Mouse (Mus musculus): ENCODE measurements around the gene Itpr2.

The Itpr2 gene

DNA sequence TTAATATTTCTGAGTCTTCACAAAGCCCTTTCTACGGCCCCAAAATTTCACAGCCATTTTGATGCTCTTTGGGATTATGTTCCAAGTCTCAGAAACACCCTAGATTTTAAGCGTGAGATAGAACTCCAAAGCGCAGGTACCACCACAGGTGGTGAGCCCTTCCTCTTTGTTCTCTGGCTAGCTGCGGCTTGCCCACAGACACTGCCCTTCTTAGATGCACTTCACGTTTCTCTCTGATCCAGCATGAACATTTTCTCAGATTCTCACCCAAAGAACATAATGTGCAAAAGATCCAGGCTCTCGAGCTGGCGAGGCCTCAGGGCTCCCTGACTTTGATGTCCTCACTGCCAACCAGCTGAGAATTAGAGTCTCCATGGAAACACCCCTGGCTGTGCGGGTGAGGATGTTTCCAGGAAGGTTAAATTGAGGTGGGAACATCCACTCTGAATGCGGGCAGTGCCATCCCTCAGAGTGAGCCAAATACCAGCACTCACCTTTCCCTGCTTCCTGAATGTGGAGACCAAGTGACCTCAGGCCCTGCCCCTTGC is 149.7 kb downstream of the Itpr2 start:
- no peak for DNase-seq (ENCODE audit: low spot score in 2 of 2)

DNA sequence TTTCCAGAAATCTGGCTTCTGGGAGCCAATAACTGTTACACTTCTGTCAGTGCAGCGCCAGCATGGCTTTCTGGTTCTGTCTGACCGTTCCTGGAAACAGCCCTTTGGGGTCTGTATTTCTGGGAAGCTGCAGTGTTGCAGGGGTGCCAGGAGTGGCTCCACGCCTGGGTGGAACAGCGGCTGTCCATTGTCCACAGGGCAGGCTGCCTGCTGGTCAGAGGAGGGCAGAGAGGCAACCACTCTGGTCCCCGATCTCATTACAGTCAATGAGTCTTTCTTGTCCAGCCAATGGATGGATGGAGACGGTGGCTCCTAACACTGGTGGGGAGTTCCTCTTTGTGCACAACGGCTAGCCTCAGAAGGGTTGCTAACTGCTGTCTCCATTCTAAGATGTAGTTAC is 150.2 kb downstream of the Itpr2 start:
- no peak for DNase-seq (ENCODE audit: low spot score in 2 of 2)

DNA sequence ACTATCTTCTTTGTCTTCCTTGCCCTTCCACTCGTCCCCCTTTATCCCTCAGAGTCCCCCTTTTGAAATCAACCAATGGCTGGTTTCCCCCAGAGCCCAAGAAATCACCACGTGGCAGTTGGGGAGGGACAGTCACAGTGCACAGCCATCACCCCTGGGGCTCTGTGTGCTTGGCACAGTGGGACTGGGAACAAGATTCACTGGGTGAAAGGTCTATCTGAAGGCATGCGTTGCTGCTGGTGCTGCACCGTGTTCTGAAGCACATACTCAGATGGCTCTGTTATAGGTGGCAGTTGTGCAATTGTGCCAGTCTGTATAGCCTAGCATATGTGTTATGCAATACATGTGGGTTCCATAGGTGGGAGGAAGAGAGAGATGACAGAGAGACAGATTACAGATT is 154.5 kb downstream of the Itpr2 start:
- DNase-seq (ENCODE audit: low spot score in 2 of 2), result no peak

DNA sequence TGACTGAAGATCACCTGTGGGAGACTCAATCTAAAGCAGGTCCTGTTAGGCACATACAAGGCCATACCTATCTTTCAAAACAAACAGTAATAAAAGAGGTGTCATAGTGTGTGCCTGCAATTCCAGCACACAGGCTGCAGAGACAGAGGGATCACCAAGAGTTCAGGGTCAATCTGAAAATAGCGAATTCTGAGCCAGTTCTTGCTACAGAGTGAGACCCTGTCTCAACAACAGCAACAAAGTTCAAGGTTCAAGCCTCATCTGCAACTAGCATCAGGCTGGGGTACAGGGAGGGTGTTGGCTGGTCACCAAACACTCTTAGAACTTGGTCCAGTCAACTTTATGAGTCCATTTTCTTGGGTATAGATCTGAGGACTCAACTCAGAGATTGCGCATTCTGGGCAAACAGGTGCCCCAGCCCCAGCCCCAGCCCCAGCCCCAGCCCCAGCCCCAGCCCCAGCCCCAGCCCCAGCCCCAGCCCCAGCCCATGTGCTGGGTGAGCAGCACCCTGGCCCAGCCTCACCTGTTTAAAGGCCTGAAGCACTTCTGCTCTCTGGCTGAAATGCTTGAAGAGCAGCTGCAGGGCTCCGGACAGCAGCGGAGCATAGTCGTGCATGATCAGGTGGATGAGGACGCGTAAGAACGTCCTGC is 155.4 kb downstream of the Itpr2 start:
- DNase-seq (ENCODE audit: low spot score in 2 of 2), result no peak

DNA sequence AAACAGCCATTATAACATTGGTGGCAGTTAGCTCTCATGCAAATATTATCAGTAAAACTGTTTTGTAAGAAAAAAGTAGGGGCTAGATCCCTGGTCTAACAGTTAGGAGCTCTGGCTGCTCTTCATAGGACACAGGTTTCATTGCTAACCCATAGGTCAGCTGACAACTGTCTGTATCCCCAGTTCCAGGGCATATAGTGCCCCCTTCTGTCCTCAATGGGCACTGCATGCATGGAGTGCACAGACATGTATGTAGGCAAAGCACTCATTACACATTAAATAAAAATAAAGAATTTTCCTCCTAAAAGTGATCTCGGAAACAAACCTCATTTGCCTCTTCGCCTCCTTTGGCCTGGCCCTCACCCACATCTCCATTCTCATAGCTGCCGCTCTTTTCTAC is 157.3 kb downstream of the Itpr2 start:
- no peak for DNase-seq (ENCODE audit: low spot score in 2 of 2)

DNA sequence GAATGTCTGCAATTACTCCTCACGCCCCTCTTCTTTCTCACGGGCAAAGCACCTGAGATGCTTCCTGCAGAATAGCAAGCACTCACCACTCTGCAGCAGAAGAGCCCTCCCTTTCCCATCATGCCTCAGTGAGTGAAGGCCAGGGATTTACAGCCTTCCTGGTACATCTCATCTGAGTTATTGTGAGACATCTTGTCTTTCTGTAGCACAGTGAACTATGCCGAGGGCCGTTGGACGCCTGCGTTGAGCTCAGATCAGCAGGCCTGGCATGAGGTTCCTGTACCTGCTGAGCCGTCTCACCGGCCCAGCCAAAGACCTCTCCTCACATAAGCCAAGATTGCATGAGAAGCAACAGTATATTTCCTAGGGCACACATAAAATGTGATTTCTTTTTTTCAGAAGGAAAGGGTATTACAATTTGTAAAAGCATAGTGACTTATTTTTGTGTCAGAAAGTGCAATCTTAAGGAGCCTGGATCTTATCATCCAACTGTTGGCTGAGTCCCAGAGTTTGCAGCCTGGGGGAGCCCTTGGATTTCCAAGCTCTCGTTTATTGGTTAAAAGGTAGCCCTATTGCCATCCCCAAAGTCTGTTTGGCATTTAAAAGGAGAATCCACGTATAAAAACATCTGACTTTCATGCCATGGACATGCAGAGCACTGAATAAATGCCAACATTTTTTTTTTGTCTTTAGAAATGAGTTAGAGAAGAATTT is 158.2 kb downstream of the Itpr2 start:
- DNase-seq (ENCODE audit: low spot score in 2 of 2), result no peak

DNA sequence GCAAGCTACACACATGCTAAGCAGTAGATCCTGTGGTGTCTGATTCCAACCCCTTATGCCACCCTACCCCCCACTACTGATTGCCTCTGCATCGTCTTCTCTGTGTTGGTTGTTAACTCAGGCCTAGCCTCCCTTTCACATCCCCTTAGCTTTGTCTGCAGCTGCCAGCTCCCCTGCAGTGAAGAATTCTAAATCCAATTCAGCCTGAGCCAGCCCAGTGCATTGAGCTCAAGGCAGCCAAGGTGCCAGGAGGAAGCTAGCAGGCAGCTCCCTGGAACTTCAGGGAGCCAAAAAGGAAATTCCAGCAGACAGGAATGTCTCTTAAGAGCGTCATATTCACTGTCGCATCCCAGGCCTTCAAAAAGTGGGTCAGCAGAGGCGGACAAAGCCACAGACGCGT is 159.0 kb downstream of the Itpr2 start:
- DNase-seq (ENCODE audit: low spot score in 2 of 2), result no peak

DNA sequence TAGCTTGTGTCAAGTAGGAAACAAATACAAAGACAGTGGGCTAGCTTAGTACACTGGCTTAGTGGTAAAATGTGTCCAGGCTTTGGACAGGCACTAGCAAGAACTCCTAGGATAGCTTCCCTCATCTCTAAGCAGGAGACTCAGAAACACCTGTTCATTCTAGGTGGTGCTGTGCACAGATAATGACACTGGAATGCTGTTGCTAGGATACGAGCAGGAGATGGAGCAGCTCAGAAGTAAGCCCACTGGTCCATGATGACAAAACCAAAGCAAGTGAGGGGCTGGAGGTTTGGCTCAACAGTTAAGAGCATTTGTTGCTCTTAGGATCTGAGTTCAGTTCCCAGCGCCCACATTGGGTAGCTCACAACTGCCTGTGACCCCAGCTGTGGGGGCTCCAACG is 160.1 kb downstream of the Itpr2 start:
- DNase-seq (ENCODE audit: low spot score in 2 of 2), result no peak

DNA sequence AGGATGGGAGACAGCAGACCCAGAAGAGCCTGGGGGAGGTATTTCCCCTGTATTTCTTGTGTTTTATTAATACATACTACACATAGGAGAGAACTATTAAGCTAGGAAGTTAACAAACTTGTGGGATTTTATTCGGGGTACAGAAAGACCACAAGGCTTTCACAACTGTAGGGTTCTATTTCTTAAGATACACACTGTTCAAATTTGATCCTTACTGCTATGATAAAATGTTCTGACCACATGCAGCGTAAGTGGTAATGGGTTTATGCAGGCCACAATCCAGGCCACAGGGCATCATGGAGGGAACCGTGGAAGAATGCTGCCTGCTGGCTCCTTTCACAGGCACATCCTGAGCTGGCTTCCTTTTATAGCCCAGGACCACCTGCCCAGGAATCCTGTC is 160.6 kb downstream of the Itpr2 start:
- DNase-seq (ENCODE audit: low spot score in 2 of 2), result no peak

DNA sequence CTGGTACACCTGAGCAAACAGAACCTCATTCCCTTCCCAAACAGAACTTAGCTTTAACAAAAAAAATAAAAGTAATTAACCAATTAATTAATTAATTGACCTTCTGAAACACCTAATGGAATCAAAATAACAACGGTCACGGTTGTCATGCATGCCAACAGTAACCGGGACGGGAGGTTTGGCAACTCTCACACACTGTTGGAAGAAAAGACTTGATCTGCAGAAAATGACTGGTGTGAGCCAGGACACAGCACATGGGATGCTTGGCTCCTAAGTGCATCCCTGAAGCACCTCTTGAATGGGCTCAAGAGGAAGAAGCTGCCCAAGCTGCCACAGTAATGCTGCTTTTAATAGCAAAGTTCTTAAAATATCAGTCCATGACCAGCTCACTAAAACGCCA is 161.1 kb downstream of the Itpr2 start:
- DNase-seq (ENCODE audit: low spot score in 2 of 2), result no peak

DNA sequence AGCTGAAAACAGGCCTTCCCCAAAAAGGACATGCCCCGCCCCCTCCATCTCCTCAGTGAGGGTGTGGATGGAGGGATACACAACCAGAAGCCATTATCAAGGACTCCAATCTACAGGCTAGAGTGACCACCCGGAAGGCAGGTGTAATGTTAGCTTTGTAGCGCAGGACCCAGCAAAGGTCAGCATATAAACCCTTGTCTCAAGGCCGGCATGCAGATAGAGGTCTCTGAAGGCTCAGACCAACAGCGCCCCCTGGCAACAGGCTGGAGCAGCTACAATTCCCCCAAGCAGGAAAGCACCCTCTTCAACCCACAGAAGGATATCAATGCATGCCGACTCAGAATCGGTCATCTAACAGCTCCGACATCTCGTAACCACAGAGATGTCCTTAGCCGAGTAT is 162.2 kb downstream of the Itpr2 start:
- peak in 1 of 2 experiments; percentile 33 for DNase-seq (ENCODE audit: low spot score in 2 of 2)

DNA sequence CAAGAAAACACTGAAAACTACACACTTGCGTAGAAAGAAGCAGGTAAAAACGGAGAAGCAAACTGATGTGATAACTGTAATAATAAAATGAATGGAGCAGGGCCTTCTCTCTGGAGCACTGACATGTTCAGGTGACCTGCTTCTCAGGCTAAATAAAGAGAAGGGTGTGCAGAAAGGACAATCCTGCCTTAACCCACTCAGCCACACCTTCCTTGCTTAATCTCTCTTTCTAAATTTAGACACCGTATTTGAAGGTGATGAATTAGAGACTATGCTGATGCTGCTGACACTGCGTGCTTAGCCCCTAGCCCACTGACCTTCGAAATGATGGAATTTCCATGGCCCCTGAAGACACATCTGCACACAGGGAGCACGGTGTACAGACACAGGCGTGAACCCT is 164.8 kb downstream of the Itpr2 start:
- no peak for DNase-seq (ENCODE audit: low spot score in 2 of 2)

DNA sequence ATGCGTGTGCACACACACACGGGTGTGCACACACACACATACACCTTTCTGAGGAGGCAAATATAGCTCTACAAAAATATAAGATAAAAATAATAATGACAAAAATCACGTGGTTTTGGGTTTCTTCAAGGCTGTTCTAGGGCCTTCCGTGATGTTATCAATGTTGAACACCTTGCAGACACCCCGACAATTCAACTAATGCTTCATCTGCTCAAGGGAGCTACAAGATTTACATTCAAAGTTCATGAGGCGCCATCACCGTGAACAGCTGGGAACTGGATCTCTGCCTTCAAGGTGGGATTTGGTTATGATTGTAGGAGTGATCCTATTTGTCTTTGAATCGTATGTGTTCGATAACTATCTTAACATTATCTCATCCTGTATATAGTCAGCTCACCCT is 166.8 kb downstream of the Itpr2 start:
- DNase-seq (ENCODE audit: low spot score in 2 of 2), result no peak

DNA sequence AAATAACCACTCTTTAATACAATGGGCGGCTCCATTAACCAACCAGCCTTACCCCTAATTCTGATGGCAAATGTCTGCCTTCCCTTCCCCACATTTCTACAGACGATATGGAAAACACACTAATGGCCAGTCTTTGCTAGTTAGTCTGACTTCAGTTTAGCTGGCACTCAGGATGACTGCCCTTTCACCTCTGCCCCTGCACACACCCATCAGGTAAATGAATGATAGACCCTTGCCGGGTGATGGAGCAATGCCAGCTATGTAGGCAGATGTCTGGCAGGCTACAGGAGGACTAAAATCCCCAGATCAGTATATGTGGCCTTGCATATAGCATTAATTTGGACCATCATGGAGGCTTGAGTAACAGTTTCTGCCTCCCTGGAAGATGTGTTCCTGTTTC is 168.5 kb downstream of the Itpr2 start:
- no peak for DNase-seq (ENCODE audit: low spot score in 2 of 2)

DNA sequence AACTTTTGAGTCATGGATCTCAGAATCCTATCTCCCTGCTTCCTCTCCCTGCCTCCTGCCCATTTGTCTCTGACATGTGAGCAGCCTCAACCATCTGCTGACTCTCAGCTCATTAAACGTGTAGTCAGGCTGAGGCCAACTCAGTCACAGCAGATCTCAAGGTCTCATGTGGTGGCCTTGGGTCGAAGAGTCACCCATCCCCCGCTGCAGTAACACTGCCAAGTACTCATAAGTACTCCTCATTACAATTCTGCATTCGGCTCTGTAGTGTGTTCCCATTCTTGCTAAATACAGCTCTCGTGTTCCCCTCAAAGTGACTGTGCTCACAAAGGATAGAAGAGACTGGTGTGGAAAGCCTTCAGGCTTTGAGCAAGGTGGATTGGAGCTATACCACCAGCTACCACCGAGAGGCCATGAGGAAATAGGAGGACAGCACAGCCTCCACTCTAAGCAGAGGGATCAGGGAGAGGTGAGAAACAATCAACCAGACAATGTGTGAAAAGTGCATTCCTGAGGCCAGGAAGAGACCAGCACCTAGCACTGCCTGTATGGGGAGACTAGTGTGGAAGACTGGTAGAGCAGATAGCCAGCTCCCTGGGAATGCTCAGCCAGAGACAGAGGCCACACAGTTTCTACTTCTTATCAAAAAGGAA is 170.9 kb downstream of the Itpr2 start:
- DNase-seq (ENCODE audit: low spot score in 2 of 2), result no peak

DNA sequence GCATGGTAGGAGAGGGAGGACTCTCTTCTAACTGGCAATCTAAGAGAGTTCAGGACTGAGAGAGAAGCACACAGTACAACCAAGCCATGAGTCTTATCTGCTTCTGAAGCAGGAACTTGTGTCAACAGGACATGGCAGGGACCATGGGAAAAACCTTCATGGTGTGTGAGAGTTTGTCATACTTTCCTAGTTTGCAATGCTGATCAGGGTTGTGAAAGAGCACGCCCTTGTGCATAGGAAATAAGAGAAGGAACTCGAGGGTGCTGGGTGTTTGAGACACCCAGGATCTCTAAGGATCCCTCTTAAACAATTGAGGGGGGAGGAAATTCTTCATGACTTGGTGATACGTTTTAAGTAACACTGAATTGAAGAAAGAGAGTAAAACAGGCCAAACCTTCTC is 172.9 kb downstream of the Itpr2 start:
- DNase-seq (ENCODE audit: low spot score in 2 of 2), result no peak

DNA sequence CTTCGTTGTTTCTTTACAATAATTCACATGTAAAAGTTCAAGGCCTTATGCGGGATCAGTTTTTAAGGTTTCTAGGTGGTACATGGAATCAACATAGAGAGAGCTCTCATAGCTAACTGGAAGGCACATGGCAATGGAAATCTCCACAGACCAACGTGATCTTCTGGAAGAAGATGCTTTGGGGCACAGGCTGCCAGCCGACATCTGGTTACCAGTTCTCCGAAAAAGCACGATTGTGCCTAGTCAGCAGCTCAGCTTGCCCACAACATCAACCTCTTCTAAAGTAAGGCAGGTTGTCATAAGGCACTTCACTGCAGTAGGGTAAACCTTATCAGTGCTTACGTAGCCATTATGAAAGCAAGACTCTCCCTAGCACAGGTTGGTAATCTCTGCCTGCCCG is 175.4 kb downstream of the Itpr2 start:
- no peak for DNase-seq (ENCODE audit: low spot score in 2 of 2)

DNA sequence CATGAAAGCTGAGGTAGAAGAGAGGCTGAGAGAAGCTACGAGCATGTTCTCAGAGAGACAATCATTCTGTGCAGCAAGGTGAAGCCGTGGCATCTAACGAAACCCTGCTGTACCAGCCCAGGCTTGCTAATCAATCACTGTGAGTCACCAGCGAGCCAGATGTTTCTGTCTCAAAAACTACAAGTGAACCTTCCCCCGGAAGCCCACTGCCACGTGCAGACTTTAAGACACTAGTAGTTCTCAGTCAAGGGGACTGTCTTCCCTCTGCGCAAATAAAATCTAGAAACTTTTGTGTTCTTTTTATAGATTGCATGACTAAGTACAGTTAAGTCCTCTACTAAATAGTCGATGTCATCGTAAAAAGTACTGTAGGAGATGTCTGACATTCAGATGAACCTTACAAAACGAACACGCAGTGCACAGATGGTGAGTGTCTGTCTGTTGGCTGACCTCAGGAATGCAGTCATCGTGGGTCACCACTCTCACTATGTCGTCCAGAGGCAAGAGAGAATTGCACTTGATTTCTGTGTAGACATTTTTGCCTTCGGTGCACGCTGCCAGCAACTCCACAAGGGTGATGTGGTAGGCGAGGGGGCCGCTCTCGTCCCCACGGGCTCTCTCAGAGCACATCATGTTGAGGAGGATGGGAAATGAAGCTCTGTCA is 177.3 kb downstream of the Itpr2 start:
- DNase-seq (ENCODE audit: low spot score in 2 of 2), result peak in 1 of 2 experiments; percentile 7

DNA sequence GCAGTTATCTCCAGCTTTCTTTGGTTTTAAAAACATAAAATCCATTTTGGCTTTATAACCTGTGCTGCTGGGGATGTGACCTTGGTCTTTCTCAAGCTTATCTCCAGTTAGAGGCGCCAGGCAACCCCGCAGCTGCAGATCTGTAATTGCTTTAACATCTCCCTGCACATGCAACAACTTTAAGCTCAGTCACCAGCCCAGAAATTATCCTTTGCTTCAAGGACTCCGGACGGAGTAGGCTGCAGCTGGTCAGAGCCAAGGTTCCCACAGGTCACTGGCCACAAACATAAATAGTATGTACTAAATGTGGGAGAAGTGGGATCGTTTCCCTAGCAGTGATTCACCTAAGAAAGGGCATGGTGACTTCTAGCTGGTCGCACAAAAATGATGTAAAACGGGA is 179.5 kb downstream of the Itpr2 start:
- no peak for DNase-seq (ENCODE audit: low spot score in 2 of 2)

DNA sequence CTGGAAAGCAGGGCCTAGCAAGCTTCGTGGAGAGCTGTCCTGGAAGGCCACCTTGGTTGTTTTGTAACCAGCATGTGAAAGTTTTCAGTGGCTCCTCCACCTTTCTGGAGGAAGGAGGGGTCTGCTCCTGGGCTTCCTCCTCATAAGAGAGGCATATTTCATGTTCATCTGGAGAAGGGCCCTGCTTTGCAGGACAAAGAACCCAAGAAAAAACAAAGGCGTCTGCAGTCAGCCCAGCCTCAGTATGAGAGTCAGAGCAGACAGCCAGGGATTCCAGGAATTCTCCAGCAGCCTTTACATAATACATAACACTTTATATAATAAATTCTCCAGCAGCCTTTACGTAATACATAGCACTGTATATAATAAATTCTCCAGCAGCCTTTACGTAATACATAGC is 180.1 kb downstream of the Itpr2 start:
- DNase-seq (ENCODE audit: low spot score in 2 of 2), result no peak

DNA sequence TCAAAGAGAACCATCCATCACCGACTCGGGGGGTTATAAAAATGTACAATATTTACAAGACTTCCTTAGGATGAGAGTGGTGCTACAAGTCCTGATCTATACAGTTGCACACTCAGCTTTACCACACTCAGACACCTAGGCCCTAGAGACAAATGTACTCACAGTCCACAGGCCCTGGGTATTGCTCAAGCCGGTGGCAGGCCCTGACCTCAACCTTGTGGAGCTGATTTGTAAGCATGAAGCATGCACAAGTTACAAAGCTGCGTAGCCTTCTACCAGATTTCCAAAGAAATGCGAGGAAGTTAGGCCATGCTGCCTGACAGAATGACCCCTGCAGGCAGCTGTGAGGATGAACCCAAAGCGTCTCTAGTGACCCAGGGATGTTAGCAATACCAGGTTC is 185.6 kb downstream of the Itpr2 start:
- no peak for DNase-seq (ENCODE audit: low spot score in 2 of 2)

DNA sequence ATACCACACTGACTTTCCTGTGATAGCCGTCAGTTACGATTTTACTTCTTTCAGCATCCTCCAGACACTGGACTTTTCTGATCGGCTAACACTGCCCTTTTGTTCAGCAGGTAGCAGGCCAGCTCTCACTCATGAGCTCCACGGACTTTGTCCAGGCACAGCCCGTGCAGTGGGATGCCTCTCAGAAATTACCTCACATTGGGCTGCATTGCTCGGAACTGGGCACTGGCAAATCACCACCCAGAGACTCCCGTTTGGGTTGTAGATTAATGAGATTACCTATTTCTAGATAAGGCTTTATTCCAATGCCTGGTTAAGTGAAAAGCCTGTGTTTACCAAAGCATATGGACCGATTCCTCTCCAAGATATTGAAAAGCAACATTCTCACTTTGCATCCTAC is 186.9 kb downstream of the Itpr2 start:
- DNase-seq (ENCODE audit: low spot score in 2 of 2), result no peak

All from urinary bladder, adult 18-20 months (tissue).